Mouse (Mus musculus) liver, adult 2 months (tissue): ENCODE data around the gene Osbp2. TPM values are rescaled to one million over a fixed set of nuclear protein-coding genes. Genes with fewer than 3 reads are reported as not detected.
A peak's percentile ranks its signal among the peaks of the same experiment; 100 is the strongest.

Experiments
- DNase-seq: peaks from one replicate; pipeline ENCODE4 v3.0.0-alpha.2; 2011; ENCODE audit warnings: low read depth, low spot score; ENCODE audit errors: extremely low read depth
- H3K27ac ChIP-seq: fragments of 200-500 bp; replicated peaks from 2 replicates; pipeline ENCODE4 v1.5.1; 2012; ENCODE audit warnings: low read depth, mild to moderate bottlenecking, control low read depth, inconsistent platforms, low read length; ENCODE audit not compliant: insufficient read depth
- H3K27me3 ChIP-seq: fragments of 200-500 bp; 2 replicates; pipeline ENCODE4 v1.6.1; 2012; ENCODE audit warnings: mild to moderate bottlenecking, moderate library complexity, low read length, inconsistent platforms; ENCODE audit not compliant: control insufficient read depth, insufficient read depth
- H3K36me3 ChIP-seq: fragments of 200-500 bp; 2 replicates; pipeline ENCODE4 v1.6.1; 2012; ENCODE audit warnings: low read length, inconsistent platforms; ENCODE audit not compliant: control insufficient read depth, insufficient read depth
- H3K4me1 ChIP-seq: fragments of 200-500 bp; 2 replicates; pipeline ENCODE4 v1.6.1; 2011; ENCODE audit warnings: low read length; ENCODE audit not compliant: control insufficient read depth, insufficient read depth
- H3K4me3 ChIP-seq: fragments of 200-500 bp; 2 replicates; pipeline ENCODE4 v1.5.1; 2011; ENCODE audit warnings: low read depth, mild to moderate bottlenecking, control low read depth, low read length, moderate library complexity; ENCODE audit not compliant: insufficient read depth
- H3K79me2 ChIP-seq: fragments of 200-500 bp; 2 replicates; pipeline ENCODE4 v1.6.1; 2012; ENCODE audit warnings: inconsistent platforms, mild to moderate bottlenecking, low read length, moderate library complexity; ENCODE audit not compliant: control insufficient read depth, insufficient read depth
- H3K9ac ChIP-seq: fragments of 200-500 bp; 2 replicates; pipeline ENCODE4 v1.6.1; 2012; ENCODE audit warnings: low read depth, mild to moderate bottlenecking, control low read depth, inconsistent platforms, low read length
- CTCF ChIP-seq: fragments of 200-500 bp; IDR thresholded peaks from 2 replicates; pipeline ENCODE4 v1.5.1; 2011; ENCODE audit warnings: low read depth, low read length, control low read depth
- POLR2A ChIP-seq: fragments of 200-500 bp; IDR thresholded peaks from 2 replicates; pipeline ENCODE4 v1.6.1; 2011; ENCODE audit warnings: low read length, control low read depth; ENCODE audit not compliant: insufficient read depth; ENCODE audit errors: extremely low read depth
- WGBS: fragments of 180-500 bp; shearing (Covaris S2); methylation state at CpG from one replicate; pipeline ENCODE4 v1.1.7; 2018; 5-methylcytosine and 5-hydroxymethylcytosine counted together
- polyA plus RNA-seq: library from polyadenylated mRNA; depleted of rRNA; stranded (reverse); fragments of >200 nt; gene quantifications from 2 replicates; pipeline ENCODE4 v1.2.3, GENCODE M21; 2012; rRNA removed
- total RNA-seq: library from RNA; depleted of rRNA; stranded (reverse); fragments of >200 nt; gene quantifications from 2 replicates; pipeline ENCODE4 v1.2.3, GENCODE M21; 2014; rRNA removed

Osbp2 gene
- total and polyA plus RNA-seq, 2 experiments, result 0.70 to 1.1 TPM

GRCm38 (mm10) chr11:3674545-3674944 is 189.2 kb downstream of the Osbp2 start:
- TF ChIP-seq POLR2A (no peak), CTCF (no peak)
- no peaks in the 10 kb centered on the region; the same call in 1 of the 2 replicates for H3K4me1 ChIP-seq
- peaks cover 84% of the 10 kb centered on the region for H3K36me3 ChIP-seq
- no peaks in the 10 kb centered on the region for H3K79me2 ChIP-seq
- no peak overlapping the region for H3K4me3 ChIP-seq
- WGBS, result 92% methylated on average over 4 of the region's 4 CpGs
- H3K27me3 ChIP-seq, result no peaks in the 10 kb centered on the region
- no peak for DNase-seq
- no peak overlapping the region for H3K27ac ChIP-seq
- no peak overlapping the region for H3K9ac ChIP-seq

GRCm38 (mm10) chr11:3671000-3671628 is 192.6 kb downstream of the Osbp2 start:
- no peak overlapping the region for H3K27ac ChIP-seq
- no peak overlapping the region for H3K4me3 ChIP-seq
- no peak for DNase-seq
- H3K4me1 ChIP-seq, result no peaks in the 10 kb centered on the region
- no peak overlapping the region for H3K9ac ChIP-seq
- TF ChIP-seq CTCF (no peak), POLR2A (no peak)
- peaks cover 71% of the 10 kb centered on the region for H3K36me3 ChIP-seq
- no peaks in the 10 kb centered on the region for H3K27me3 ChIP-seq
- WGBS, result 100% methylated on average over 1 of the region's 1 CpGs
- H3K79me2 ChIP-seq, result no peaks in the 10 kb centered on the region

- TF ChIP-seq CTCF, result no peak
- H3K36me3 ChIP-seq, result peaks cover 66% of the 10 kb centered on the region
- H3K4me3 ChIP-seq, result no peak overlapping the region
- H3K79me2 ChIP-seq, result no peaks in the 10 kb centered on the region
- no peaks in the 10 kb centered on the region for H3K4me1 ChIP-seq
- DNase-seq, result no peak
- no peaks in the 10 kb centered on the region for H3K27me3 ChIP-seq
- H3K27ac ChIP-seq, result no peak overlapping the region
- H3K9ac ChIP-seq, result no peak overlapping the region
These were observed 193.9 kb downstream of the Osbp2 start for GRCm38 (mm10) chr11:3669849-3670248.

DNA sequence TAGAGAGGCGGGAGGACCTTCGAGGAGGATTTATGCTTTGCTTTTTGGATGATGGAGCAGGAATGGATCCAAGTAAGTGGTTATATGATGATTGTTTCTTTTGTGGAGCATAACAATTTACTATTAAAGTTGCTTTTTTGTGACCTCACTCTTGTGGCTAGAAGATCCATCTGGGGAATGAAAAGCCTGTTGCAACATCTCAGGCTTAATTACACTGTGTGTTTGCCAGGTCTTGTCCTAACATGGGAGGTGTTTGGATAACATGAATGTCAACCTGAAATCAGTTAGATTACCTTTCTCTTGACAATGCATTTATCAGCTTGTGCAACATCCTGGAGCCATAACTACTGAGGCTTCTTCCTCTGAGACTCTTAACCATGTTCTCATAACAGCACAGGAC is 194.9 kb downstream of the Osbp2 start:
- Histone ChIP-seq H3K79me2 (no peaks in the 10 kb centered on the region), H3K27ac (no peak overlapping the region), H3K9ac (no peak overlapping the region), H3K36me3 (peaks cover 66% of the 10 kb centered on the region), H3K4me1 (no peaks in the 10 kb centered on the region), H3K4me3 (no peak overlapping the region), H3K27me3 (no peaks in the 10 kb centered on the region)
- TF ChIP-seq POLR2A (no peak), CTCF (no peak)
- WGBS, result 90% methylated on average over 2 of the region's 2 CpGs
- peak; percentile 66 for DNase-seq

- Histone ChIP-seq H3K79me2 (no peaks in the 10 kb centered on the region), H3K27me3 (no peaks in the 10 kb centered on the region), H3K9ac (no peak overlapping the region), H3K4me3 (no peak overlapping the region), H3K36me3 (peaks cover 63% of the 10 kb centered on the region), H3K27ac (no peak overlapping the region), H3K4me1 (no peaks in the 10 kb centered on the region)
- TF ChIP-seq CTCF (no peak), POLR2A (no peak)
- DNase-seq, result no peak
- WGBS, result 84% methylated on average over 3 of the region's 3 CpGs
These were observed 196.2 kb downstream of the Osbp2 start for GRCm38 (mm10) chr11:3667506-3667905.

DNA sequence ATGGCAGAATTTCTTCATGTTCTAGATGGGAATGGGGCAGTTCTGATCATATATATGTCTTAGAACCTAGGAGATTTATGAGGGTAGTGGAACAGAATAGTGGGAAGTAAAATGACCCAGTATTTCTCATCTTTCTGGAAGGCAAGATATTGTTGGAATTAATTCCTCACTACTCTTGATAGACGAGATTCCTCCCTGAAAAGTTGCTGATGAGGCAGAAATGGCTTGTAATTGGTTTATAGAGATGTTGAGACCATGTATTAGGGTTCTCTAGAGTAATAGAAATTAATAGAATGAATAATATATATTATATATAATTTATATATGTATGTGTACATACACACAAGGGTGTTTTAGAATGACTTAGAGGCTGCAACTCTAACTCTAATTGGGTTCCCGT is 201.7 kb downstream of the Osbp2 start:
- H3K79me2 ChIP-seq, result no peaks in the 10 kb centered on the region
- no peaks in the 10 kb centered on the region for H3K27me3 ChIP-seq
- H3K36me3 ChIP-seq, result peaks cover 42% of the 10 kb centered on the region
- TF ChIP-seq CTCF (no peak), POLR2A (no peak)
- no peaks in the 10 kb centered on the region for H3K4me1 ChIP-seq
- no peak for DNase-seq
- 95% methylated on average over 2 of the region's 2 CpGs for WGBS
- no peak overlapping the region for H3K27ac ChIP-seq
- no peak overlapping the region for H3K9ac ChIP-seq
- no peak overlapping the region for H3K4me3 ChIP-seq

Other genes with a start within 250 kb of the Osbp2 start
- 8.2 and 9.9 TPM in 2 replicates for gene Morc2a, start 214.7 kb downstream of the Osbp2 start, total RNA-seq
- 3.3 and 5.0 TPM in 2 replicates for gene Morc2a, start 214.7 kb downstream of the Osbp2 start, polyA plus RNA-seq
- not detected in 2 replicates for gene 4921536K21Rik, start 31.2 kb upstream of the Osbp2 start, total RNA-seq
- not detected in 2 replicates for gene 4921536K21Rik, start 31.2 kb upstream of the Osbp2 start, polyA plus RNA-seq
- gene Dusp18, start 31.3 kb upstream of the Osbp2 start, total RNA-seq, result under 0.01 and 0.07 TPM in 2 replicates
- 0.05 TPM in 2 replicates for gene Dusp18, start 31.3 kb upstream of the Osbp2 start, polyA plus RNA-seq
- gene Slc35e4, start 50.8 kb upstream of the Osbp2 start, total RNA-seq, result 0.18 and 0.34 TPM in 2 replicates
- 0.27 and 0.46 TPM in 2 replicates for gene Slc35e4, start 50.8 kb upstream of the Osbp2 start, polyA plus RNA-seq
- 101 and 110 TPM in 2 replicates for gene Tcn2, start 68.3 kb upstream of the Osbp2 start, total RNA-seq
- gene Tcn2, start 68.3 kb upstream of the Osbp2 start, polyA plus RNA-seq, result 211 and 236 TPM in 2 replicates
- gene Pes1, start 100.1 kb upstream of the Osbp2 start, total RNA-seq, result 17.9 and 20.8 TPM in 2 replicates
- 17.9 and 22.2 TPM in 2 replicates for gene Pes1, start 100.1 kb upstream of the Osbp2 start, polyA plus RNA-seq
- 0.09 TPM in 1 of 2 replicates, not detected in the other for gene 4930556J24Rik, start 112.9 kb upstream of the Osbp2 start, total RNA-seq
- not detected in 2 replicates for gene 4930556J24Rik, start 112.9 kb upstream of the Osbp2 start, polyA plus RNA-seq
- gene Gal3st1, start 119.7 kb upstream of the Osbp2 start, total RNA-seq, result 2.2 and 2.6 TPM in 2 replicates
- gene Gal3st1, start 119.7 kb upstream of the Osbp2 start, polyA plus RNA-seq, result 1.4 and 4.4 TPM in 2 replicates
- gene Sec14l4, start 167.6 kb upstream of the Osbp2 start, total RNA-seq, result 97.5 and 130 TPM in 2 replicates
- gene Sec14l4, start 167.6 kb upstream of the Osbp2 start, polyA plus RNA-seq, result 92.9 and 108 TPM in 2 replicates
- gene Sec14l3, start 200.9 kb upstream of the Osbp2 start, total RNA-seq, result not detected in 2 replicates
- gene Sec14l3, start 200.9 kb upstream of the Osbp2 start, polyA plus RNA-seq, result not detected in 2 replicates
- 16.6 and 23.4 TPM in 2 replicates for gene Mtfp1, start 231.5 kb upstream of the Osbp2 start, total RNA-seq
- gene Mtfp1, start 231.5 kb upstream of the Osbp2 start, polyA plus RNA-seq, result 39.2 and 41.5 TPM in 2 replicates